Mouse (Mus musculus): ENCODE results near the gene AU040320. TPM values are rescaled to one million over a fixed set of nuclear protein-coding genes. Genes with fewer than 3 reads are reported as not detected.

Gene AU040320
- polyA plus RNA-seq, 1 experiment from 2014 or later: 20.2 TPM

GRCm38 (mm10) chr4:126861514-126862266 is 108.3 kb downstream of the AU040320 start:
- TF ChIP-seq CTCF (IDR thresholded peaks at IDR 0.05; ENCODE audit: low read depth) (peak; percentile 62), EP300 (optimal IDR thresholded peaks at IDR 0.05) (no peak)
- no peak for DNase-seq (ENCODE audit: low spot score)
- WGBS: 77% methylated on average over 11 of the region's 11 CpGs
- H3K27ac ChIP-seq (replicated peaks): no peak overlapping the region
- H3K4me1 ChIP-seq (replicated peaks; ENCODE audit: control insufficient read depth, insufficient read depth): no peaks in the 10 kb centered on the region
- no peak overlapping the region for H3K4me2 ChIP-seq (replicated peaks; ENCODE audit: low read depth)
- no peaks in the 10 kb centered on the region for H3K27me3 ChIP-seq (ENCODE audit: control insufficient read depth, insufficient read depth, low read length)
- no peaks in the 10 kb centered on the region for H3K9me3 ChIP-seq (ENCODE audit: control insufficient read depth, low read length)
- ATAC-seq (ENCODE audit: low FRiP score, low TSS enrichment): no peak
- H3K9ac ChIP-seq (ENCODE audit: low read length): no peak overlapping the region
- H3K4me3 ChIP-seq (ENCODE audit: low read depth, low read length): no peak overlapping the region
- peaks cover 6% of the 10 kb centered on the region; the same call in 1 of the 2 replicates for H3K36me3 ChIP-seq (ENCODE audit: control insufficient read depth, insufficient read depth, low read length)

GRCm38 (mm10) chr4:126868699-126869098 is 115.4 kb downstream of the AU040320 start:
- no peak for DNase-seq (ENCODE audit: low spot score)
- peaks cover 7% of the 10 kb centered on the region; the same call in 1 of the 2 replicates for H3K36me3 ChIP-seq (ENCODE audit: control insufficient read depth, insufficient read depth, low read length)
- H3K4me2 ChIP-seq (replicated peaks; ENCODE audit: low read depth): no peak overlapping the region
- TF ChIP-seq EP300 (optimal IDR thresholded peaks at IDR 0.05) (no peak), CTCF (IDR thresholded peaks at IDR 0.05; ENCODE audit: low read depth) (no peak)
- H3K27ac ChIP-seq (replicated peaks): no peak overlapping the region
- H3K27me3 ChIP-seq (ENCODE audit: control insufficient read depth, insufficient read depth, low read length): no peaks in the 10 kb centered on the region
- H3K9me3 ChIP-seq (ENCODE audit: control insufficient read depth, low read length): no peaks in the 10 kb centered on the region
- H3K4me1 ChIP-seq (replicated peaks; ENCODE audit: control insufficient read depth, insufficient read depth): no peaks in the 10 kb centered on the region
- WGBS: 88% methylated on average over 12 of the region's 12 CpGs
- no peak overlapping the region for H3K4me3 ChIP-seq (ENCODE audit: low read depth, low read length)
- no peak overlapping the region for H3K9ac ChIP-seq (ENCODE audit: low read length)
- ATAC-seq (ENCODE audit: low FRiP score, low TSS enrichment): no peak

GRCm38 (mm10) chr4:126872717-126873116 is 119.4 kb downstream of the AU040320 start:
- Histone ChIP-seq H3K9ac (ENCODE audit: low read length) (no peak overlapping the region), H3K4me1 (replicated peaks; ENCODE audit: control insufficient read depth, insufficient read depth) (no peaks in the 10 kb centered on the region), H3K9me3 (ENCODE audit: control insufficient read depth, low read length) (no peaks in the 10 kb centered on the region), H3K27ac (replicated peaks) (no peak overlapping the region), H3K4me2 (replicated peaks; ENCODE audit: low read depth) (no peak overlapping the region), H3K4me3 (ENCODE audit: low read depth, low read length) (no peak overlapping the region), H3K27me3 (ENCODE audit: control insufficient read depth, insufficient read depth, low read length) (no peaks in the 10 kb centered on the region), H3K36me3 (ENCODE audit: control insufficient read depth, insufficient read depth, low read length) (peaks cover 9% of the 10 kb centered on the region)
- TF ChIP-seq CTCF (IDR thresholded peaks at IDR 0.05; ENCODE audit: low read depth) (no peak), EP300 (optimal IDR thresholded peaks at IDR 0.05) (no peak)
- ATAC-seq (ENCODE audit: low FRiP score, low TSS enrichment) (no peak), DNase-seq (ENCODE audit: low spot score) (no peak)
- WGBS: 57% methylated on average over 7 of the region's 7 CpGs

- no peak overlapping the region for H3K27ac ChIP-seq (replicated peaks)
- H3K9ac ChIP-seq (ENCODE audit: low read length): no peak overlapping the region
- ATAC-seq (ENCODE audit: low FRiP score, low TSS enrichment) (no peak), DNase-seq (ENCODE audit: low spot score) (no peak)
- H3K27me3 ChIP-seq (ENCODE audit: control insufficient read depth, insufficient read depth, low read length): no peaks in the 10 kb centered on the region
- WGBS: 66% methylated on average over 5 of the region's 5 CpGs
- no peak for TF ChIP-seq EP300 (optimal IDR thresholded peaks at IDR 0.05)
- no peak for TF ChIP-seq CTCF (IDR thresholded peaks at IDR 0.05; ENCODE audit: low read depth)
- H3K4me3 ChIP-seq (ENCODE audit: low read depth, low read length): no peak overlapping the region
- H3K36me3 ChIP-seq (ENCODE audit: control insufficient read depth, insufficient read depth, low read length): peaks cover 6% of the 10 kb centered on the region
- H3K4me2 ChIP-seq (replicated peaks; ENCODE audit: low read depth): no peak overlapping the region
- no peaks in the 10 kb centered on the region for H3K9me3 ChIP-seq (ENCODE audit: control insufficient read depth, low read length)
- no peaks in the 10 kb centered on the region for H3K4me1 ChIP-seq (replicated peaks; ENCODE audit: control insufficient read depth, insufficient read depth)
Measured at GRCm38 (mm10) chr4:126879560-126880275, 126.4 kb downstream of the AU040320 start.

- 89% methylated on average over 5 of the region's 5 CpGs for whole genome bisulfite sequencing
- TF ChIP-seq CTCF (IDR thresholded peaks at IDR 0.05; ENCODE audit: low read depth) (no peak), EP300 (optimal IDR thresholded peaks at IDR 0.05) (no peak)
- no peak overlapping the region for H3K9ac ChIP-seq (ENCODE audit: low read length)
- DNase-seq (ENCODE audit: low spot score) (no peak), ATAC-seq (ENCODE audit: low FRiP score, low TSS enrichment) (no peak)
- H3K27ac ChIP-seq (replicated peaks): no peak overlapping the region
- H3K27me3 ChIP-seq (ENCODE audit: control insufficient read depth, insufficient read depth, low read length): no peaks in the 10 kb centered on the region
- H3K4me3 ChIP-seq (ENCODE audit: low read depth, low read length): no peak overlapping the region
- H3K9me3 ChIP-seq (ENCODE audit: control insufficient read depth, low read length): no peaks in the 10 kb centered on the region
- H3K36me3 ChIP-seq (ENCODE audit: control insufficient read depth, insufficient read depth, low read length): no peaks in the 10 kb centered on the region; the same call in none of the 2 replicates
- no peaks in the 10 kb centered on the region for H3K4me1 ChIP-seq (replicated peaks; ENCODE audit: control insufficient read depth, insufficient read depth)
- no peak overlapping the region for H3K4me2 ChIP-seq (replicated peaks; ENCODE audit: low read depth)
Measured at GRCm38 (mm10) chr4:126883602-126884001, 130.3 kb downstream of the AU040320 start.

- Histone ChIP-seq H3K36me3 (ENCODE audit: control insufficient read depth, insufficient read depth, low read length) (peaks cover 6% of the 10 kb centered on the region), H3K27ac (replicated peaks) (no peak overlapping the region), H3K4me1 (replicated peaks; ENCODE audit: control insufficient read depth, insufficient read depth) (no peaks in the 10 kb centered on the region), H3K9ac (ENCODE audit: low read length) (no peak overlapping the region), H3K9me3 (ENCODE audit: control insufficient read depth, low read length) (no peaks in the 10 kb centered on the region), H3K4me2 (replicated peaks; ENCODE audit: low read depth) (no peak overlapping the region), H3K27me3 (ENCODE audit: control insufficient read depth, insufficient read depth, low read length) (no peaks in the 10 kb centered on the region), H3K4me3 (ENCODE audit: low read depth, low read length) (no peak overlapping the region)
- DNase-seq (ENCODE audit: low spot score) (no peak), ATAC-seq (ENCODE audit: low FRiP score, low TSS enrichment) (no peak)
- WGBS: 58% methylated on average over 1 of the region's 1 CpGs
- peak; percentile 61 for TF ChIP-seq CTCF (IDR thresholded peaks at IDR 0.05; ENCODE audit: low read depth)
- no peak for TF ChIP-seq EP300 (optimal IDR thresholded peaks at IDR 0.05)
Measured at GRCm38 (mm10) chr4:126885953-126886352, 132.6 kb downstream of the AU040320 start.

All from stomach, postnatal 0 days (tissue).